Mouse (Mus musculus): ENCODE measurements around the gene Iars2. TPM values are rescaled to one million over a fixed set of nuclear protein-coding genes. Genes with fewer than 3 reads are reported as not detected.

The Iars2 gene
- total RNA-seq (2014; rRNA removed), result 36.9 and 38.1 TPM in 2 replicates
- 9.8 and 15.2 TPM in 2 replicates for polyA plus RNA-seq (2015; fragmentation: Nextera tagmentation; extraction: Ambion mirVana)

- Histone ChIP-seq H3K36me3 (ENCODE audit: insufficient read depth) (peaks cover 23% of the 10 kb centered on the region), H3K4me2 (ENCODE audit: low read depth) (peak within 1 kb of the TSS; percentile 76), H3K4me3 (ENCODE audit: low read depth, low read length) (peak within 1 kb of the TSS; percentile 82), H3K4me1 (ENCODE audit: insufficient read depth) (peaks cover 20% of the 10 kb centered on the region), H3K27ac (ENCODE audit: low read depth, low read length) (peak within 1 kb of the TSS; percentile 95), H3K9ac (peak within 1 kb of the TSS; percentile 78), H3K27me3 (ENCODE audit: insufficient read depth, low read length) (no peaks in the 10 kb centered on the region), H3K9me3 (ENCODE audit: low read length) (no peaks in the 10 kb centered on the region)
- ATAC-seq, result peak; percentile 93
- 2% methylated on average over 76 of the region's 76 CpGs for WGBS
- TF ChIP-seq CTCF (IDR thresholded peaks at IDR 0.05; ENCODE audit: low read depth), result no peak
- DNase-seq, result peak; percentile 94
Observed at GRCm38 (mm10) chr1:185328721-185329610, at the start of gene Iars2. Gene Iars2, minus strand, starts transcription at chr1:185329396.

- no peaks in the 10 kb centered on the region for H3K27me3 ChIP-seq (ENCODE audit: insufficient read depth, low read length)
- peaks cover 77% of the 10 kb centered on the region for H3K36me3 ChIP-seq (ENCODE audit: insufficient read depth)
- WGBS, result 92% methylated on average over 2 of the region's 2 CpGs
- H3K4me2 ChIP-seq (ENCODE audit: low read depth), result no peak overlapping the region
- no peak overlapping the region for H3K4me3 ChIP-seq (ENCODE audit: low read depth, low read length)
- no peak for DNase-seq
- no peak overlapping the region for H3K27ac ChIP-seq (ENCODE audit: low read depth, low read length)
- H3K9me3 ChIP-seq (ENCODE audit: low read length), result no peaks in the 10 kb centered on the region
- H3K9ac ChIP-seq, result no peak overlapping the region
- no peak for ATAC-seq
- no peaks in the 10 kb centered on the region for H3K4me1 ChIP-seq (ENCODE audit: insufficient read depth)
- no peak for TF ChIP-seq CTCF (IDR thresholded peaks at IDR 0.05; ENCODE audit: low read depth)
Observed at GRCm38 (mm10) chr1:185377429-185377828, 48.2 kb upstream of the Iars2 start.

- ATAC-seq, result no peak
- Histone ChIP-seq H3K4me2 (ENCODE audit: low read depth) (no peak overlapping the region), H3K27ac (ENCODE audit: low read depth, low read length) (no peak overlapping the region), H3K9ac (no peak overlapping the region), H3K36me3 (ENCODE audit: insufficient read depth) (peaks cover 79% of the 10 kb centered on the region), H3K9me3 (ENCODE audit: low read length) (no peaks in the 10 kb centered on the region), H3K4me1 (ENCODE audit: insufficient read depth) (no peaks in the 10 kb centered on the region), H3K4me3 (ENCODE audit: low read depth, low read length) (no peak overlapping the region), H3K27me3 (ENCODE audit: insufficient read depth, low read length) (no peaks in the 10 kb centered on the region)
- no peak for TF ChIP-seq CTCF (IDR thresholded peaks at IDR 0.05; ENCODE audit: low read depth)
- DNase-seq, result no peak
Observed at GRCm38 (mm10) chr1:185376390-185376789, 47.2 kb upstream of the Iars2 start.

- DNase-seq (no peak), ATAC-seq (no peak)
- no peak overlapping the region for H3K4me2 ChIP-seq (ENCODE audit: low read depth)
- 94% methylated on average over 6 of the region's 6 CpGs for WGBS
- no peaks in the 10 kb centered on the region for H3K27me3 ChIP-seq (ENCODE audit: insufficient read depth, low read length)
- no peaks in the 10 kb centered on the region for H3K4me1 ChIP-seq (ENCODE audit: insufficient read depth)
- H3K27ac ChIP-seq (ENCODE audit: low read depth, low read length), result no peak overlapping the region
- H3K9ac ChIP-seq, result no peak overlapping the region
- no peaks in the 10 kb centered on the region for H3K9me3 ChIP-seq (ENCODE audit: low read length)
- H3K4me3 ChIP-seq (ENCODE audit: low read depth, low read length), result no peak overlapping the region
- TF ChIP-seq CTCF (IDR thresholded peaks at IDR 0.05; ENCODE audit: low read depth), result no peak
- peaks cover 46% of the 10 kb centered on the region for H3K36me3 ChIP-seq (ENCODE audit: insufficient read depth)
Observed at GRCm38 (mm10) chr1:185369979-185370378, 40.8 kb upstream of the Iars2 start.

GRCm38 (mm10) chr1:185367383-185367782 lies 38.2 kb upstream of the Iars2 start:
- no peak for TF ChIP-seq CTCF (IDR thresholded peaks at IDR 0.05; ENCODE audit: low read depth)
- Histone ChIP-seq H3K36me3 (ENCODE audit: insufficient read depth) (peaks cover 24% of the 10 kb centered on the region), H3K4me3 (ENCODE audit: low read depth, low read length) (no peak overlapping the region), H3K9me3 (ENCODE audit: low read length) (no peaks in the 10 kb centered on the region), H3K27me3 (ENCODE audit: insufficient read depth, low read length) (no peaks in the 10 kb centered on the region), H3K4me1 (ENCODE audit: insufficient read depth) (peaks cover 5% of the 10 kb centered on the region), H3K4me2 (ENCODE audit: low read depth) (no peak overlapping the region), H3K9ac (no peak overlapping the region), H3K27ac (ENCODE audit: low read depth, low read length) (no peak overlapping the region)
- ATAC-seq (no peak), DNase-seq (no peak)
- WGBS, result 90% methylated on average over 6 of the region's 6 CpGs

- Histone ChIP-seq H3K4me1 (ENCODE audit: insufficient read depth) (peaks cover 5% of the 10 kb centered on the region), H3K36me3 (ENCODE audit: insufficient read depth) (peaks cover 5% of the 10 kb centered on the region; the same call in 1 of the 2 replicates), H3K4me2 (ENCODE audit: low read depth) (peak overlapping the region; percentile 63), H3K9ac (peak overlapping the region; percentile 18; the same call in 1 of the 2 replicates), H3K27ac (ENCODE audit: low read depth, low read length) (no peak overlapping the region), H3K27me3 (ENCODE audit: insufficient read depth, low read length) (no peaks in the 10 kb centered on the region), H3K4me3 (ENCODE audit: low read depth, low read length) (peak overlapping the region; percentile 97), H3K9me3 (ENCODE audit: low read length) (no peaks in the 10 kb centered on the region)
- TF ChIP-seq CTCF (IDR thresholded peaks at IDR 0.05; ENCODE audit: low read depth), result no peak
- no peak for DNase-seq
- ATAC-seq, result no peak
- WGBS, result 34% methylated on average over 6 of the region's 6 CpGs
Observed at GRCm38 (mm10) chr1:185364183-185364540, 35.0 kb upstream of the Iars2 start.

GRCm38 (mm10) chr1:185363526-185364182 lies 34.5 kb upstream of the Iars2 start:
- TF ChIP-seq CTCF (IDR thresholded peaks at IDR 0.05; ENCODE audit: low read depth), result 0 out of 2 replicates have a peak, but pooled peaks have one; percentile 12
- H3K4me3 ChIP-seq (ENCODE audit: low read depth, low read length), result peak overlapping the region; percentile 97
- H3K27me3 ChIP-seq (ENCODE audit: insufficient read depth, low read length), result no peaks in the 10 kb centered on the region
- peaks cover 5% of the 10 kb centered on the region for H3K4me1 ChIP-seq (ENCODE audit: insufficient read depth)
- H3K4me2 ChIP-seq (ENCODE audit: low read depth), result peak overlapping the region; percentile 63
- peak overlapping the region; percentile 76 for H3K9ac ChIP-seq
- peak; percentile 40 for ATAC-seq
- DNase-seq, result peak; percentile 73
- H3K9me3 ChIP-seq (ENCODE audit: low read length), result no peaks in the 10 kb centered on the region
- peaks cover 7% of the 10 kb centered on the region; the same call in 1 of the 2 replicates for H3K36me3 ChIP-seq (ENCODE audit: insufficient read depth)
- peak overlapping the region; percentile 92 for H3K27ac ChIP-seq (ENCODE audit: low read depth, low read length)
- WGBS, result 4% methylated on average over 22 of the region's 22 CpGs
